Mouse (Mus musculus) gastrocnemius, postnatal 4 days (tissue): Measurements from ENCODE around the gene Gm266. TPM values are rescaled to one million over a fixed set of nuclear protein-coding genes. Genes with fewer than 3 reads are reported as not detected.
"Not testable (repeated sequence)": the region's sequence is repeated elsewhere in the genome, so short reads cannot be mapped to it uniquely, and the experiment has no call there.

Experiments used
- DNase-seq, 2 experiments: peaks; one replicate each; pipeline ENCODE4 v3.0.0; 2021 to 2022; ENCODE audit warnings: low spot score in 2 of 2, mixed read lengths in 2 of 2
- long read RNA-seq, 2 experiments: library from polyadenylated mRNA; stranded (forward); transcript quantifications; one replicate each; pipeline ENCODE4 v2.0.0; 2021
- total RNA-seq, 2 experiments: library from RNA; stranded (reverse); gene quantifications; 2 replicates each; pipeline ENCODE4 v1.2.3; 2021

Gene Gm266
- total RNA-seq: 1 to 10 TPM; 6.9 to 7.5 TPM
- long read RNA-seq, experiment 1, partial matches to known transcripts: 0 of 4 reads
- long read RNA-seq, experiment 1, other reads (novel, unspliced or antisense): 0 of 4 reads
- long read RNA-seq, experiment 2, transcript Gm266-201 (1 exons, 1,215 nt): major isoform, 8 of 8 reads
- long read RNA-seq, experiment 2, partial matches to known transcripts: 0 of 8 reads
- long read RNA-seq, experiment 2, other reads (novel, unspliced or antisense): 0 of 8 reads

DNA sequence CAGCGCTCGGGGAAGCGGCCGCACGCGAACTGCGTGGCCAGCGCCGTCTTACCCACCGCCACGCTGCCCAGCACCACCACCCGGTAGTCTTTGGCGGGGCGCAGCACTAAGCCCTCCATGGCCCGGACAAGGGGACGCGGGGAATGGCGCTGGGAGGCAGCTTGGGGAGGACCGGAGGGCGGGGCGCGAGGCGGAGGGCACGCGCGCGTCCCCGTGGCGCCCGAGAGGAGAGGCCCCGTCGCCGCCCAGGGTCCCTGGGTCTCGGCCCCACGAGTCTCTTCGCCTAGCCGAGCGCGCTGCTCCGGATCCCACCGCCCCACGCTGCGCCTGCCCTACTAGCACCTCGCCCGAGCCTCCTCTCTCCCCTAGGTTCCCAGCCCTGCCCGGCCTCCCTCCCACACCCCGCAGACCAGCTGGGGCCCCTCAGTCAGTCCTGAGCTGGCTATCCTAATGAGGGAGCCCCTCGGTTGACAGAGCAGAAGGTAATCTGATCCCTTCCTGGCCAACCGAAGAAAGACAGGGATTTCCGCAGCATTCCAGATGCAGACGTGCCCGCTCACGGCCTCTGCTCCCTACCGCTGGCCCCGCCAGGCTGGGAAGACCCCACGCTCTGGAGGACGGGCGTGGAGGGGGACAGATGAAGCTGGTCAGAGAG is at the start of gene Gm266:
Gene Gm266, minus strand, starts transcription at position 172 of the 655 bp plus-strand sequence.
- peak in 1 of 2 experiments; percentile 42 for DNase-seq

DNA sequence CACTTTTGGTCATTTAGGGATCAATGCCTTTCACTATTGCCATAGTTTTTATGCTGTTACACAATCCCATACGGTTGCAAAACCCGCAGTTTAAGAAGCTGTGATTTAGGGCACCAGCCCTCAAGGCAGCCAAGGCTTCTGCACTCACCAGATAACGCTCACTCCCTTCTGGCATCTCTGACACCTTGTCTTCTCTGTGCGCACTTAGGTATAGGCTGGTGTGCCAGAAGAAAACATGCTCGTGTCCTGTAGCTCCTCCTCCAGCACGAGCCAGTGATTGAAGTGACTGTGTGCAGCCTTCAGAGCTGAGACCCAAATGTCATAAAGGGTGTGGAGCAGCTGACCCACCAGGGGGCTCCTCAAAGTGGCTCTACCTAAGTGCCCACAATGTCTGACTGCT is 49.7 kb upstream of the Gm266 start:
- no peak for DNase-seq

DNA sequence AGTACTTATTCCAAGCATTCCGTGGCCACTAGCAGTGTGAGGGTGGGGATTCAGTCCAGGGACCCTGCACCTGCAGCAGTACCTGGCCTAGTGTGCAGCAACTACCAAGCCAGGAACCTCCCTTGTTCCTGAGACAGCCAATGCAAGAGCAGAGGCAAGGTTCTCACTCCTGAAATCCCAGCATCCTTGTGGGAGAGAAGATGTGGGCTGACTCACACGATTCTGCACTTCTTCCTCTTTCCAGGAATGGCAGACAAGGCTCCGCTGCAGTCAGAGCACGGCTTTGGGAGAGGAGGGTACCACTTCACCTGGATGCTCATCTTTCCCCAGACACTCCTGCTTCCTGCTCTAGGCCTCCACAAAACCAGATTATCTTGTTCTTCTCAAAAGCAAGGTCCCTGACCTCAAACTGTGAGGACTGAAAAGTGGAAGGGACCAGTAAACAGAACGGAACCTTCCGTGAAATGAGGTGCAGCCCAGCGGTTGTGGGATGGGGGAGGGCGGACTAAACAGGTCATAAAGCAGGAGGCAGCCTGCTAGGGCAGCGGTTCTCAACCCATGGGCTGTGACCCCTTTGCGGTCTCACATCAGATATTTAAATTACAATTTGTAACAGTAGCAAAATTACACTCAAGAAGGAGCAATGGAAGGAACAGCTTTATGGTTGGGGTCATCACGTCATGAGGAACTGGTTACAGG is 47.6 kb upstream of the Gm266 start:
- DNase-seq: no peak

DNA sequence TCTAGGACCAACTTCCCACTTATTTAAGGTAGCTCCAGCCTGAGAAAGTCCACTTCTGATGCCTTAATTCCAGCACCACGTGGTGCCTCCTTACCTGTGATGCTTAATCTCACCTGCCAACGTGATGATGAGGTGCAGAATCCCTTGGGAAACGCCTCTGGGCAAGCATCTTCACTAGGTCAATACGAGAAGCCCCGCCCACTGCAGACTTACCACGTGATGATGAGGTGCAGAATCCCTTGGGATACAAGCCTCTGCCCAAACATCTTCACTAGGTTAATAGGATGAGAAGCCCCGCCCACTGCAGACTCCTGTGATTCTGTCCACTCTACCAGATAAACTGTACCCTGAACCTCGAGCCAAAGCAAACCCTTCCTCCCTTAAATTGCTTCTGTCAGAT is 43.6 kb upstream of the Gm266 start:
- DNase-seq: no peak

DNA sequence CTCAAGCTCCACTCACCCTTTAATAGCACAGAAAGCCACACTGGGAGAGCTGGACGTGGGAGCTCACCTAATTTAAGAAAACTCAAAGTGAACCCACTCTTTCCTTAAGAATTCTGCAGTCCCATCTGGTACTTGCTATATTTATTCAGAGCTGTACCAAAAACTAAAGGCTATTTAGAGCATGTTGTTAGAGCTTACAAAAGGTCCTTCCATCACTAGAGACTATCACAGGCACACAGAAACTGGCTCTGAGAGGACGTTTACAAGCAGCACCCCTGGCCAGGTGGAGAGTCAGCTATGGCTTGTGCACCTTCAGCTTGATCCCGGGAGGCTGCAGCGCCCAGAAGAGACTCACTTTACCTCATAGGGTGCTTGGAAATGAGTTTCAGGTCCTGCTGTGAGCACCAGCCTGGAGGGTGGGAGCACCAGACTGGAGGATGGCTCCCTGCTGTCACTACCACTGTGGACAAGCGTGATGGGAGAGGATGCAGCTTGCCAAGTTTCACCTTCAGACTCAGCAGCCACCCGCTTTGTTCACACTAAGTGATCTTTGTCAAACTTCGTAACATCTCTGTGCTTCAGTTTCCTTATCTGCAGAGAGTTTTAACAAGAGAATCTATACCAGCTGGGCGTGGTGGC is 42.1 kb upstream of the Gm266 start:
- no peak for DNase-seq

DNA sequence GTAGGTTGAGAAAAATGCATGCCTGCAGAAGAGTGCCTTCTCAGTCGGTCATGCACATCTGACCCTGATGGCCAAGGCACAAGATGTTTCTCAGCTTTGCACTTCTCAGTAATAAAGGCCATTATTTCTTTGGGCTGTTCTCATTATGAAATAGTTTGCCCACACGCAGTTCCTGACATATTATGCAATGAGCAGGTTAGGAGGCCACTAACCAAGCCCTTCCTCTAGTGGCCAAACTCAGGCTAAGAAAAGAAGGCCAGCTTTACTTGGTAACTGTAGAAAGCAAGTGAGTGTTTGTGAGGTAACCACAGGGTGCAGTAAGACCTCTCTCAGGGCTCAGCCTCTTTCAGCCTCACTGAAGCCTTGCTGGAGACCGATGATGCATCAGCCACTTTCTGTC is 39.3 kb upstream of the Gm266 start:
- DNase-seq: no peak

DNA sequence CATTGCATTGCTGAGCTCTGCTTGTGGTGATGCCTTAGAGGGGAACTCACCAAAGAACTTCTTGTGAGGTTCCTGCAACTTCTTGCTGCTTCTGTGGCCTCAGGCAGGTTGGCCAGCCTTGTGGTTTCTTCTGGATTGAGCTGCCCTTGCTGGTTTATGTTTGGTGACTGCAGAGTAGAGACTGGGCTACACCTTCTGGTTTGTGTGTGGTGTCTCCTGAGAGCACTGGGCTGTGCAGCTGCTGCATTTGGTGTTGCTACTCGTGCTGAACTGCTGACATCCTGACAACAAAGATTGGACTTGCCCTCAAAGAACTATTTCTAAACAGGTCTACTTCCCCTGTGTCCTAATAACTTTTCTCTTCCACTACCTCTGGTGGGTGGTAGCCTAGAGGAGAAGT is 38.8 kb upstream of the Gm266 start:
- no peak for DNase-seq

DNA sequence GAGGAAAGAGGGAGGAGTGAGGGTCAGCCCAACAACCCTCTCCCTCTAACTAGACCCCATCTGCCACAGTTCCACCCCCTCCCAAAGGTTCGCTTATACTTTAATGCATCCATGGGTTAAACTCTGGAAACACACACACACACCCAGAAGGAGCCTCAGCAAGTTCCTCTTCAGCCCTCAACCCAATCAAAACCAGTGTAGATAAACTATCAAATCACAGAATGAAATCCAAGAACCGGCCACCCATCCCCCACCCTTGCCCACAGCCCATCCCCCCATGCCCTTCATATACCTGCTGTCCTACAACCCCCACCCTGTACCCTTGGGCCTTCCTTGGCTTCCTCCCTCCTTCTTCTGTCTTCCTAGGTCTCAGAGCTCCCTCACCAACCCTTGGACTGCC is 35.4 kb upstream of the Gm266 start:
- no peak for DNase-seq

DNA sequence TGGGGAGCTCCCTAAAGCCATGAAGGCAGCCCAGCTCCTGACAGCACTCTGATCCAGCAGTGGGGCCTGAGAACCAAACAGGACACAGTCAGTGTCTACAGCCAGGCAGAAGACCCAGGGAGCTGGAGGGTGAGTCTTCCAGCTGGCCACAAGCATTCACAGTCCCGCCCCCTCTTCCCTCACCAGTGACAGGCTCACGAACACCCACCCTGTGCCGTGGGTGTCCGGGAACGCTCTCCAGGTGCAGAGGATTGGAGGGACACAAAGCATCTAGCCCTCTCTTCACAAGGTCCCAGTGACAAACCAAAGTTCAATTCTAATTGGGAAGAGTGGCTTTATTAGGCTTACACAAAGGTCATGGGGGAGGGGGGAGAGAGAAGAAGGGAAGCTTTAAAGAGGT is 34.2 kb upstream of the Gm266 start:
- no peak for DNase-seq

DNA sequence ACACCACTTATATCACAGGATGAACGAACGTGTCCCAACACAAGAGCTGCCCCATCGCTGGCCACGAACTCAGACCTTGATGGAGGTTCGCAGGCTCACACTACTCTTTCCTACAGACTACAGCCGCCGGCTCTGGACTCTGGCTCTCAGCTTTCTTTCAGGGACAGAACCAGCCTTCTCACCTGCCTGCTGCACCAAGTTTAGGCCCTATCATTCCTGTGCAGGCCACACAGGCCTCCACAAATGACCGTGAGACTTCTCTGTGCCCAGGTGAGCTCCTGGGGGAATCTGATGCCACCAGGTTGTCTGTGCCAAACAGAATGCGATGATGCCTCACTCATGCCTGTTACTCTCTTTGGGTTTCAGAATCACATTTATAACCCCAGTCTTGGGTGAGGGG is 32.8 kb upstream of the Gm266 start:
- DNase-seq: no peak

DNA sequence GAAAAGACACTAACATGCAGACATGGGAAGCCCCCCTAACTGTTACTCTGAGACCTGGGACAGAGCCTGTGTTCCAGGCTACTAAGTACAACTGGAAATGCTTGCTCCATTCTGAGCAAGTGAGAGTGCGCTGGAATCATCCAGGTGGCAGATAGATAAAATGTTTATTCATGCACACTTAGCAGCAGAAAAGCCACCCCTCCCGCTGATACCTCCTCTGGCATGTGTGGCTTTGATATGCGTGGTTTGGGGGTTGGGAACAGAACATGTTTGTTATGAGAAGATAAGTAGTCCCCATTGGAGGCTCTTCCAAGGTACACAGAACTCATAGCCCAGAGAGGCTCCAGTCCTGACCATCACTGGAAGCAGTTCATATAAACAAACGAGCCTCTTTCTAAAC is 32.3 kb upstream of the Gm266 start:
- DNase-seq: no peak

DNA sequence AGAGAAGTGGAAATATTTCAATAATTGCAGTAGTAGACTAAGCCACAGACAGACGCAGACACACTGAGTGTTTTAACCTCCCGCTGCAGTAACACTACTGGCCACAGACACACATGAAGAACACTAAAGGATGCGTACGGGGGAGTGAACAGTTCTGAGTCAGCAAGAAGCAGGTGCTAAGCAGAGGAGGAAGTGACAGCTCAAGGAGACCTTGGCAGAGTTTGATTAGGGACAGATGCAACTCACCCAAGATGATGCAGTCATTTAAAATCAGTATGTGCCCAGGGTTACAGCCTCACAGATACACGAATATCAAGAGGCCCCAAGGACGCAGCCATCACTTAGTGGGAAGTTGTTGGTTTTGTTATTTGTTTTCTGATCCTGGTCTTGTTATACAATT is 31.2 kb upstream of the Gm266 start:
- DNase-seq: no peak

DNA sequence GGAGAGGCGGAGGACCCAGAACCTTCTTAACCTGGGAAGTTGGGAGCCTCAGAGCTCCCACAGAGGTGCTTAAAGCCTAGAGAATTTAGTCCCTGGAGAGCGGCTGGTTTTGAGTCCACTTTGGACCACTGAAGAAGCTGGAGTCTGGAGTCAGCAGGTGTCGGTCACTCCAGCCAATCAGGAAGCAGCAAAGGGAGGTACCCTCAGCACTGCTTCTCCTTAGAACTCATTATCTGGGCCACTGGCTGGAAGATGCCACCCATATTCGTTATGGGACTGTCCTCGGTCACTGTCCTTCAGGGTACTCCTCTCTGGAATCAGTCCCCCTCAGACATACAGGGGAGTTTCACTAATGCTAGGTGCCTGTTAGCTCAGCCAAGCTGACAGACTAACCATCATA is 30.3 kb upstream of the Gm266 start:
- DNase-seq: no peak

DNA sequence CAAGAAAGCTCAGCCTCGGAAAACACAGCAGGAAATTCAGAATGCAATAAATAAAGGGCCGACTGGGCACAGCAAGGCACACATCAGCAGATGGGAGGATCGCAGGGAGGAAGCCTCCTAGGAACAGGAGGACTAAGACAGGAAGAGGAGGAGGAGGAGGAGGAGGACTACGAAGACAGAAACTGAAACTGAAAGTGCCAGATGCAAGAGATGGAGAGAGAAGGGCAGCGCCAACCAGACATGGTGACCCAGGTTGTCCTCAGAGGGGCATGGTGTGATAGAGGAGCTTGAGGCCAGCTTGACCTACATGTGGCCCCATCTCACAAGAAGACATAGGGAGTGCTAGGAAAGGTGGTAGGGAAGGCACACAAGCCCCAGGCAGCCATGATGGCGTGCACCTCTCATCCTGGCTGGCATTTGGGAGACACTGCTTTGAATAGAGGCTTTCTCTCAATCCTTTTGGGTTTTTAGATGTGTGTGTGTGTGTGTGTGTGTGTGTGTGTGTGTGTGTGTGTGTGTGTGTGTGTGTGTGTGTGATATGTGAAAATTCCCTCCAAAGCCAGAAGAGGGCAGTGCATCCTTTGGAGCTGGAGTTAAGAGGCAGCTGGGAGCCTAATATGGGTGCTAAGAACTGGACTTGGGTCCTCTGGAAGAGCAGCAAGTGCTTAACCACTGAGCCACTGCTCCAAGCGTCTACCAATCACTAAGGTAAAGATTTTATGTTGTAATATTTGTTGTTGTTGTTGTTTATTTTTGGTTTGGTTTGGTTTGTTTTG is 29.4 kb upstream of the Gm266 start:
- DNase-seq: no peak

DNA sequence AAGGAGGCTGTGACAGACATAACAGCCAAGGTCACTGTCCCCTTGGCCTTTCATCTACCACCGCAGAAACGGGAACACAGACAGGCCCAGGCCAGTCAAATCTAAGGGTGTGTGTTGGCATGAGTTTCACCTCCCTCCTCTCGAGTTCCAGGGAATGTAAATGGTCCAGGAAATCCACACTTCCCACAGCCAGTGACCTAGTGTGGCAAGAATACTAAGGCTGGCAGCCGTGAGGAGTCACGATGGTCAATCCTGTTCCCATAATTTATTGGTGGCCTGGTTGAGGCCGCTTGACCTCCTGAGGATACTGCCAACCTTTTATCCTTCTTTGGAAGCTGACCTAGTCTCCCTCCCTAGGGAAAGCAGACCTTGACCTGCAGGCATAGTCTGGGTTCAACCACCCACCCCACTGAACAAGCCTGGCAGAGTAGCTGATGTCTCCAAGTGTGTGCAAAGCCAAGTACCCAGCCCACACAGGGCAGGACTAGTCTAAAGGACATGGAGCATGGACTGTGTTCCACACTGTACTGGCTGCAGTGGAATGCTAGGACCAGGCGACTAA is 28.7 kb upstream of the Gm266 start:
- DNase-seq: no peak

DNA sequence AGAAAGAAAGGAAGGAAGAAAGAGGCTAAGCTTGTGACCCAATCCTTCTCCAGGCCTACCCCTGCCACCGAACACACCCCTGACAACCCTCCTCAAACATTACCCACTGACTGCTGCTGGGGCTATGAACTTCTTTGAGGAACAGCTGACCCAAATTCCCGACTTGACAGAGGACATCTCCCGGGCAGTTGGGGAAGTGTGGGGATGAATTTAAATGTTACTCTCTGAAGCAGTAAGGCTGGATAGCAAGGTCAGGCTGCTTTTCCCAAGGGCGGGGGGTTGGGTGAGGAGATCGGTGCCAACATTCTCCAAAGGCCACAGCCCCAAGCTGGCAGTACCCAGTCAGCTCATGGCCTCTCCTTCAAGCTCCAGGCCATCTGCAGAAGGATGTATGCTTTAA is 28.1 kb upstream of the Gm266 start:
- DNase-seq: no peak

DNA sequence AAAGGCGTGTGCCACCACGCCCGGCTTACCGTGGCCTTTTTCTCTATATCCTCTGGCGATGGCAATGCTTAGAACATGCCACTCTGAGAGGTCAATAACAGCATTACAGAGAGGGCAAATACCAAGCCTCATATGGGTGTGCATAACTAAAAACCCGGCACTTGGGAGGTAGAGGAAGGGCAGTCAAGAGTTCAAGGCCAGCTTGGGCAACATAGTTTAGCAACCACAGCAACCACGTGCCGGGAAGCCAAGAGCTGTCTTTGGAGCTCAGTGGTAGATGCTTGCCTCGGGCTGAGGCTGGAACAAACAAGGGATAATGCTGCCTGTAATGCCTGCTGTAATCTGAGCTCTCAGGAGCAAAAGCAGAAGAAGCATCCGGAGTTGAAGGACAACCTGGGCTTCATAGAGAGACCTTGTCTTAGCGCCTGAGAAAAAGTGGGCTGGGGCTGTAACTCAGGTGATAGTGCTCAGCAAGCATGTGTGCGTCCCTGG is 27.0 kb upstream of the Gm266 start:
- DNase-seq: no peak

DNA sequence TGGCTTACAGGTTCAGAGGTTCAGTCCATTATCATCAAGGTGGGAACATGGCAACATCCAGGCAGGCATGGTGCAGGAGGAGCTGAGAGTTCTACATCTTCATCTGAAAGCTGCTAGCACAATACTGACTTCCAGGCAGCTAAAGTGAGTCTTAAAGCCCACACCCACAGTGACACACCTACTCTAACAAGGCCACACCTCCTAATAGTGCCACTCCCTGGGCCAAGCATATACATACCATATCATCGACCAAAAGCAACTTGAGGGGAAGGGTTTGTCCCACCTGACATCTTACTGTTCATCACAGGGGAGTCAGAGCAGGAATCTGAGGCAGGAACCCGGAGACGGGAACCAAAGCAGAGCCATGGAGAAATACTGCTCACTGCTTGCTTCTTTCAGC is 22.8 kb upstream of the Gm266 start:
- DNase-seq: not testable (repeated sequence)

DNA sequence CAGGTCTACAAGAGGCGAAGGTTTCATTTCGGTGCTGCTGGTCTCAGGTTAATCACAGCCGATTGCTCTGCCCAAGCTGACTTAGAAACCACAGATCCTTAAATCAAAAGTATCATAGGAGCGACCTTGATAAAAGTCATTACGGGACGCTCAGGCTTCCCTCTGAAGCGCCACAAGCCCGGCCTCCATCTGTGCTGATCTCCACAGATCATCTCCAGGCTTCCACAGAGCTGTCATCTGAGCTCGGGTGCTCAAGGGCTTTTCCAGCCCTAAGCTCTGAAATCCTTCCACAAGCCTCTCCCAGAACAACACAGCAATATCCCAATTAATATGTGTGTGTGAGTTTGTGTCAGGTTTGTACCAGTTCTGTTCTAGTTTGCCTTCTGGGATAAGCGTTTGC is 22.3 kb upstream of the Gm266 start:
- DNase-seq: no peak

DNA sequence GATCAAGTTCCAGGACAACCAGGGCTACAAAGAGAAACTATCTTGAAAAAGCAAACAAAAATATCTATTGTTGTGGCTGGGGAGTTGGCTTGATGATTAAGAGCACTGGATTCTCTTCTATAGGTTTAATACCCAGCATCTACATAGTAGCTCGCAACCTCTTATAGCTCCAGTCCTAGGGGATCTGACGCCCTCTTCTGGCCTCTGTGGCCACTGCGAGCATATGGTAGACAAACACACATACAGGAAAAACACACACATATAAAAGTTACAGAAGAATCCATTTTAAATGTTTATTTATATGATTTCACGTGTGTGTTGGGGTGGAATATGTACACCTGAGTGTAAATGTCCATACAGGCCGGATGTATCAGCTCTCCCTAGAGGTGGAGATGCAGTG is 21.4 kb upstream of the Gm266 start:
- DNase-seq: no peak

DNA sequence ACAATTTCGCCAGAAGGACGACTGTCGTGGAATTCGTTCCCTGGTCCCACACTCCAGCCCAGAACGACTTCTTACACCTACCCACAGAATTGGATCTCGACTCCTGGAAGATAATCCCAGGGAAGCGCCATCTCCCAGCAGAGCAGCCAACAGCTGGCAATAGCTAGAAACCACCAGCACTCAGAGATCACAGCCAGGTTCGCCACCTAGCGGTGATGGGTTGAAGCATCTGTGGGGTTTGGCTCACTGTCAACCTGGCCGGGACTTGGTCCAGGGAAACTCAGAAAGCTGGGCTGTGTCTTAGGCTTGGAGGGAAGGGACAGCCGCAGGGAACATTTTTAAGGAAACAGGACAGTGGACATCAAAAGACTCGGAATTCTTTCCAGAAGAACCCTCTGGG is 19.3 kb upstream of the Gm266 start:
- DNase-seq: peak; percentile 83 to 95
